Mouse (Mus musculus) adrenal gland, adult 18-20 months (tissue): Measurements from ENCODE around the gene Bud31. TPM values are rescaled to one million over a fixed set of nuclear protein-coding genes. Genes with fewer than 3 reads are reported as not detected.

ENCODE experiments used
- DNase-seq, 2 experiments: peaks; one replicate each; pipeline ENCODE4 v3.0.0; 2021 to 2022; ENCODE audit warnings: low spot score in 2 of 2
- total RNA-seq, 2 experiments: library from RNA; stranded (reverse); gene quantifications; 1 replicate in 1 of 2; 2 replicates in 1 of 2; pipeline ENCODE4 v1.2.3; 2021

The Bud31 gene
- total RNA-seq, 2 experiments from 2014 or later: 103 to 110 TPM

DNA sequence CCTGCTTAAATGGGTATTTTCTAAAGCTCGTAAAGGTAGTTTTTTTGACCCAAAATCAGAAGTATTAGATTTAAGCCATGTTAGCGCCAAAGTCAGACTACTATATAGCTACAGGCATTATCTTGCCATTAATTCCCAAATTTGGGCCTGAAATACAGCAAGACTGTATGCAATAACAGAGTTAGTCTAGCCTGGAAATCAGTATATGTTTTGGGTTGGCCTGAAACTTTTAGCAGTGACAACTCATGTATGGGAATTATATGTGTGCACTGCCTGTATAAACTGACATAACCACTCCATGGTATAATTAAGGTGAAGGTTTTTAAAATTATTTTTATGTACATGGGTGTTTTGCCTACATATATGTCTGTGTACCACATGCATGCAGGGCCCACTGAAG lies 51.8 kb downstream of the Bud31 start, which contains the start of gene Atp5j2:
TSS of gene Atp5j2 (minus strand) at position 101 of the 400 bp plus-strand sequence.
- DNase-seq: no peak

Other genes with a start within 250 kb of the Bud31 start
- 10 to 100 TPM; 18.3 to 18.4 TPM for gene Smurf1, start 174.5 kb upstream of the Bud31 start, total RNA-seq
- gene Gm4871, start 107.6 kb upstream of the Bud31 start, total RNA-seq: not detected
- not detected for gene 1700018F24Rik, start 97.4 kb upstream of the Bud31 start, total RNA-seq
- 100 to 1,000 TPM; 131 to 134 TPM for gene Arpc1a, start 56.5 kb upstream of the Bud31 start, total RNA-seq
- not detected for gene Kpna7, start 56.3 kb upstream of the Bud31 start, total RNA-seq
- gene Arpc1b, start 26.1 kb upstream of the Bud31 start, total RNA-seq: 100 to 1,000 TPM; 210 to 225 TPM
- gene Pdap1, start 124 bp upstream of the Bud31 start, total RNA-seq: 10 to 100 TPM; 77.4 to 84.6 TPM
- gene Ptcd1, start 26.7 kb downstream of the Bud31 start, total RNA-seq: 10 to 100 TPM; 22.1 to 23.1 TPM
- 10 to 100 TPM; 19.9 to 22.5 TPM for gene Cpsf4, start 26.9 kb downstream of the Bud31 start, total RNA-seq
- 100 to 1,000 TPM; 493 to 672 TPM for gene Atp5j2, start 51.7 kb downstream of the Bud31 start, total RNA-seq
- gene Zkscan14, start 61.5 kb downstream of the Bud31 start, total RNA-seq: 10 to 100 TPM in 1 of 2 experiments, 1 to 10 TPM in 1; 9.5 to 10.9 TPM
- gene Zkscan5, start 64.2 kb downstream of the Bud31 start, total RNA-seq: 10 to 100 TPM in 1 of 2 experiments, 1 to 10 TPM in 1; 9.2 to 10.6 TPM
- gene Zfp655, start 91.4 kb downstream of the Bud31 start, total RNA-seq: 10 to 100 TPM; 46.2 to 59.3 TPM
- 10 to 100 TPM; 15.4 to 16.6 TPM for gene Zscan25, start 140.1 kb downstream of the Bud31 start, total RNA-seq
- not detected for gene Cyp3a57, start 204.9 kb downstream of the Bud31 start, total RNA-seq